Mouse (Mus musculus): Measurements from ENCODE around the gene Olfr1359. TPM values are rescaled to one million over a fixed set of nuclear protein-coding genes. Genes with fewer than 3 reads are reported as not detected.
A peak's percentile ranks its signal among the peaks of the same experiment; 100 is the strongest.
"Not testable (repeated sequence)": the region's sequence is repeated elsewhere in the genome, so short reads cannot be mapped to it uniquely, and the experiment has no call there.

Olfr1359 gene
- polyA plus RNA-seq, 1 experiment from 2014 or later, result not detected

GRCm38 (mm10) chr13:21734906-21735767 is 37.2 kb downstream of the Olfr1359 start, which contains the start of gene Hist1h4j:
Gene Hist1h4j, plus strand, starts transcription at chr13:21735064.
- H3K4me1 ChIP-seq (ENCODE audit: insufficient read depth); H3K9me3 ChIP-seq (ENCODE audit: low read length); H3K36me3 ChIP-seq (replicated peaks; ENCODE audit: insufficient read depth, low read length); H3K27me3 ChIP-seq (ENCODE audit: insufficient read depth, low read length): not testable (repeated sequence)
- peak; percentile 91 for DNase-seq
- Histone ChIP-seq H3K4me3 (ENCODE audit: low read depth, low read length) (peak within 1 kb of the TSS; percentile 53), H3K4me2 (ENCODE audit: low read depth, low read length) (peak within 1 kb of the TSS; percentile 76), H3K27ac (ENCODE audit: low read depth) (peak within 1 kb of the TSS; percentile 90), H3K9ac (replicated peaks) (peak within 1 kb of the TSS; percentile 74)
- under 1% methylated on average over 39 of the region's 56 CpGs for WGBS (ENCODE audit: insufficient replicate concordance)
- peak; percentile 84 for TF ChIP-seq EP300 (IDR thresholded peaks at IDR 0.05; ENCODE audit: low read depth)
- ATAC-seq, result peak; percentile 86

- H3K27ac ChIP-seq (ENCODE audit: low read depth), result no peak overlapping the region
- no peak overlapping the region for H3K4me3 ChIP-seq (ENCODE audit: low read depth, low read length)
- WGBS (ENCODE audit: insufficient replicate concordance), result 47% methylated on average over 1 of the region's 1 CpGs
- DNase-seq (no peak), ATAC-seq (no peak)
- TF ChIP-seq CTCF (IDR thresholded peaks at IDR 0.05; ENCODE audit: low read depth) (no peak), EP300 (IDR thresholded peaks at IDR 0.05; ENCODE audit: low read depth) (no peak)
- H3K27me3 ChIP-seq (ENCODE audit: insufficient read depth, low read length), result no peaks in the 10 kb centered on the region
- peaks cover 6% of the 10 kb centered on the region; the same call in 1 of the 2 replicates for H3K36me3 ChIP-seq (replicated peaks; ENCODE audit: insufficient read depth, low read length)
- H3K9ac ChIP-seq (replicated peaks), result no peak overlapping the region
- H3K9me3 ChIP-seq (ENCODE audit: low read length), result no peaks in the 10 kb centered on the region
- H3K4me2 ChIP-seq (ENCODE audit: low read depth, low read length), result no peak overlapping the region
- H3K4me1 ChIP-seq (ENCODE audit: insufficient read depth), result peaks cover 9% of the 10 kb centered on the region
These were observed 47.1 kb downstream of the Olfr1359 start for GRCm38 (mm10) chr13:21745006-21745405.

- DNase-seq (peak; percentile 35), ATAC-seq (no peak)
- TF ChIP-seq EP300 (IDR thresholded peaks at IDR 0.05; ENCODE audit: low read depth) (no peak), CTCF (IDR thresholded peaks at IDR 0.05; ENCODE audit: low read depth) (no peak)
- peaks cover 6% of the 10 kb centered on the region; the same call in 1 of the 2 replicates for H3K36me3 ChIP-seq (replicated peaks; ENCODE audit: insufficient read depth, low read length)
- no peaks in the 10 kb centered on the region for H3K9me3 ChIP-seq (ENCODE audit: low read length)
- peak overlapping the region; percentile 98 for H3K27ac ChIP-seq (ENCODE audit: low read depth)
- peak overlapping the region; percentile 56 for H3K4me3 ChIP-seq (ENCODE audit: low read depth, low read length)
- H3K4me2 ChIP-seq (ENCODE audit: low read depth, low read length), result peak overlapping the region; percentile 70
- no peaks in the 10 kb centered on the region for H3K27me3 ChIP-seq (ENCODE audit: insufficient read depth, low read length)
- peak overlapping the region; percentile 71 for H3K9ac ChIP-seq (replicated peaks)
- peaks cover 19% of the 10 kb centered on the region for H3K4me1 ChIP-seq (ENCODE audit: insufficient read depth)
- 2% methylated on average over 5 of the region's 5 CpGs for WGBS (ENCODE audit: insufficient replicate concordance)
These were observed 51.7 kb downstream of the Olfr1359 start for GRCm38 (mm10) chr13:21749387-21750158.

GRCm38 (mm10) chr13:21750159-21751017 is 52.5 kb downstream of the Olfr1359 start, which contains the start of gene Hist1h4k:
Gene Hist1h4k, minus strand, starts transcription at chr13:21750505.
- peak within 1 kb of the TSS; percentile 98 for H3K27ac ChIP-seq (ENCODE audit: low read depth)

GRCm38 (mm10) chr13:21751417-21751816 is 53.5 kb downstream of the Olfr1359 start:
- no peak for DNase-seq
- Histone ChIP-seq H3K4me3 (ENCODE audit: low read depth, low read length) (no peak overlapping the region), H3K9ac (replicated peaks) (peak overlapping the region; percentile 78), H3K27ac (ENCODE audit: low read depth) (peak overlapping the region; percentile 98), H3K4me2 (ENCODE audit: low read depth, low read length) (peak overlapping the region; percentile 67), H3K9me3 (ENCODE audit: low read length) (no peaks in the 10 kb centered on the region), H3K4me1 (ENCODE audit: insufficient read depth) (peaks cover 19% of the 10 kb centered on the region), H3K27me3 (ENCODE audit: insufficient read depth, low read length) (no peaks in the 10 kb centered on the region), H3K36me3 (replicated peaks; ENCODE audit: insufficient read depth, low read length) (peaks cover 6% of the 10 kb centered on the region; the same call in 1 of the 2 replicates)
- TF ChIP-seq EP300 (IDR thresholded peaks at IDR 0.05; ENCODE audit: low read depth) (0 out of 2 replicates have a peak, but pooled peaks have one; percentile 7), CTCF (IDR thresholded peaks at IDR 0.05; ENCODE audit: low read depth) (no peak)
- ATAC-seq, result no peak

More at GRCm38 (mm10) chr13:21750159-21751017, 52.5 kb downstream of the Olfr1359 start, which contains the start of gene Hist1h4k:
- H3K4me2 ChIP-seq (ENCODE audit: low read depth, low read length), result peak within 1 kb of the TSS; percentile 70
- WGBS (ENCODE audit: insufficient replicate concordance), result under 1% methylated on average over 41 of the region's 56 CpGs
- H3K36me3 ChIP-seq (replicated peaks; ENCODE audit: insufficient read depth, low read length); H3K27me3 ChIP-seq (ENCODE audit: insufficient read depth, low read length); H3K9me3 ChIP-seq (ENCODE audit: low read length): not testable (repeated sequence)
- H3K9ac ChIP-seq (replicated peaks), result peak within 1 kb of the TSS; percentile 78
- peaks cover 19% of the 10 kb centered on the region for H3K4me1 ChIP-seq (ENCODE audit: insufficient read depth)
- TF ChIP-seq EP300 (IDR thresholded peaks at IDR 0.05; ENCODE audit: low read depth), result peak; percentile 90
- peak within 1 kb of the TSS; percentile 56 for H3K4me3 ChIP-seq (ENCODE audit: low read depth, low read length)
- ATAC-seq, result peak; percentile 54
- DNase-seq, result peak; percentile 93

Data from liver, postnatal 0 days (tissue).